Mouse (Mus musculus) testis, adult 2 months (tissue): ENCODE data around the gene D11Wsu47e.

Source experiments
- CTCF ChIP-seq: fragments of 200-500 bp; IDR thresholded peaks from 2 replicates; pipeline ENCODE4 v1.5.1; 2012; ENCODE audit warnings: low read depth, mild to moderate bottlenecking, inconsistent platforms, low read length, moderate library complexity; ENCODE audit not compliant: control insufficient read depth, insufficient read depth, insufficient replicate concordance
- POLR2A ChIP-seq: fragments of 200-500 bp; IDR thresholded peaks from 2 replicates; pipeline ENCODE4 v1.6.1; 2012; ENCODE audit warnings: low read depth, mild to moderate bottlenecking, inconsistent platforms, low read length, moderate library complexity; ENCODE audit not compliant: control insufficient read depth

- TF ChIP-seq CTCF, result no peak
- TF ChIP-seq POLR2A, result no peak
These were observed 1.1 kb upstream of the D11Wsu47e start for GRCm38 (mm10) chr11:113682897-113683626.
